Mouse (Mus musculus) megakaryocyte, embryonic 14.5 days (primary cell): ENCODE results near the gene Ifna13. TPM values are rescaled to one million over a fixed set of nuclear protein-coding genes. Genes with fewer than 3 reads are reported as not detected.

ENCODE experiments used
- H3K27me3 ChIP-seq: replicated peaks from 2 replicates; pipeline ENCODE3; 2012; ENCODE audit warnings: inconsistent platforms
- H3K36me3 ChIP-seq: replicated peaks from 2 replicates; pipeline ENCODE3; 2012; ENCODE audit warnings: low read length, inconsistent platforms, mixed read lengths
- H3K4me1 ChIP-seq: 2 replicates; pipeline ENCODE4 v1.6.1; 2012; ENCODE audit warnings: inconsistent platforms
- H3K4me3 ChIP-seq: replicated peaks from 2 replicates; pipeline ENCODE3; 2012; ENCODE audit warnings: moderate library complexity, mild to moderate bottlenecking, inconsistent platforms
- H3K9me3 ChIP-seq: 2 replicates; pipeline ENCODE4 v1.6.1; 2012; ENCODE audit warnings: inconsistent platforms
- FLI1 ChIP-seq: IDR thresholded peaks from 2 replicates; pipeline ENCODE4 v1.6.1; 2012; ENCODE audit warnings: low read length, inconsistent platforms, mixed read lengths
- GATA1 ChIP-seq: IDR thresholded peaks from 3 replicates; pipeline ENCODE4 v1.6.1; 2012; ENCODE audit warnings: mixed read lengths, low read length, inconsistent platforms, borderline replicate concordance
- polyA plus RNA-seq: library from polyadenylated mRNA; stranded (reverse); fragments of >175 nt; gene quantifications from 2 replicates; pipeline ENCODE4 v1.2.3, GENCODE M21; 2012; ENCODE audit warnings: low replicate concordance; ENCODE audit not compliant: insufficient read depth

Gene Ifna13
- not detected in 2 replicates for polyA plus RNA-seq

DNA sequence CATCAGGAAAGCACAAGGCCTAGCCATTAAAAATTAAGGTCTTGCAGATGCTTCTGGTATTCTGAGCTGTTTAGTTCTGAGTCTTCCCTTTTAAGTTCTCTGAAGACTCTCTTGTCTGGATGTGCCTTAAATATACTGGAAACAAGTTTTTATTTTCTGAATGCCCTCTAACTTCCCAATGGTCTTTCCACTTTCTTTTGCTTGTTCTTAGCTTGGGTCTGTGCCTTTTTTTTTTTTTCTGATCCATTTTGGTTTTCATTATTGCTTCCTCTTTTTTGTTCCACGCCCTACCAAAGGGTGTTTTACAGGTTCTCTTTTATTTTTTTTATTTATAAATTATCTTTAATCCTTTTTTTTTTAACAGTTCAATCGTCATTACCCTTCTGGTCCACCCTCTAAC lies at the start of gene Ifna13:
Gene Ifna13, minus strand, starts transcription at position 101 of the 400 bp plus-strand sequence.
- TF ChIP-seq GATA1 (no peak), FLI1 (no peak)
- Histone ChIP-seq H3K27me3 (peaks cover 8% of the 10 kb centered on the region), H3K4me1 (peaks cover 12% of the 10 kb centered on the region), H3K4me3 (no peak within 1 kb of the TSS), H3K9me3 (no peaks in the 10 kb centered on the region), H3K36me3 (no peaks in the 10 kb centered on the region)

DNA sequence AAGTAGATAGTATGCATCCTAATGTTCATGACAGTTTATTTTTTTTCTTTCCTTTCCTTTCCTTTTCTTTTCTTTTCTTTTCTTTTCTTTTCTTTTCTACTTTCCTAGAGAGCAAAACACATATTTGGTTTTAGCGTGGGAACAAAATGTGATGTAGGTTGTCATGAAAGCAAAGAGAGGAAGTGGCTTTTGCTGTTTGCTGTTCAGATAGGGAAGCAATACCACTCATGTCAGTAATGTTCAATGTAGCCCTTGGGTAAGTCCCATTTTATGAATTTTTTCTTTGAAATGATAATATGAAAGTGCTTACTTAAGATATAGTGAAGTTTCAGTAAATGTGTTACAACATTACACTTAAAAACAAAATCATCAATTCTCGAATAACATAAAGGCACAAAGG lies 49.1 kb upstream of the Ifna13 start:
- Histone ChIP-seq H3K4me3 (peak overlapping the region; percentile 23), H3K4me1 (peaks cover 64% of the 10 kb centered on the region), H3K36me3 (no peaks in the 10 kb centered on the region), H3K9me3 (no peaks in the 10 kb centered on the region), H3K27me3 (no peaks in the 10 kb centered on the region)
- TF ChIP-seq FLI1 (no peak), GATA1 (no peak; the same call in 2 of the 3 replicates)

DNA sequence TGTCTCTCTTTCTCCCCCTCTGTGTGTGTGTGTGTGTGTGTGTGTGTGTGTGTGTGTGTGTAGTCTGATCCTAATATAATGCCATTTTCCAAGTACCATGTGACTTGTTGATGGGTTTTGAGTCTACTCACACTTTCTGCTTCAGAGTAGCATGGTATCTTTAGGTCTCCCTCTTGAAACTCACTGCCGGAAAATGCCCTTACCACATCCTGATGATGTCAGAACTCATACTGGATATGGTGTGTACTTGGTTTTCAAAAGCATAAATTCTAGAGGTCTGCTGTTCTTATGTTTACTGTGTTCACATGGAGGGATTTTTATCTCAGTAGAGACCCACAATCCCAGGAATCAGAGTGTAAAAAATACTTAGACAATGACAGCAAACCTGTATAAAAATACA lies 48.3 kb upstream of the Ifna13 start:
- TF ChIP-seq FLI1 (no peak), GATA1 (no peak)
- Histone ChIP-seq H3K4me3 (no peak overlapping the region), H3K9me3 (no peaks in the 10 kb centered on the region)

DNA sequence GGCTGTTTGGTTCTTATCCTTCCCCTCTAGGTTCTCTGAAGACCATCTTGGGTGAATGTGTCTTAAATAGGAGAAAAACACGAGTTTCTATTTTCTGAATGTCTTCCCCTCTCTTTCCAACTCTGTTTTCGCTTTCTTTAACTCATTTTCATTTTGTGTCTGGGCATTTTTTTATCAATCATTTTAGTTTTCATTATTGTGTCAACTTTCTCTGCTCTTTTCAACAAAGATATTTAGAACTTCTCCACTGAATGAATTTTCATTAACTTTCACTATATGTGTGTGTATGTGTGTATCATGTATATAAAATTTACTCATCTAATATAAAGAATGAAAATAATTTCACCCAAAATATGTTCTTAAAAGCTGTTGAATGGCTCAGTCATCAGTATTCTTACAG lies 47.0 kb upstream of the Ifna13 start, which contains the start of gene Ifnab:
Gene Ifnab, minus strand, starts transcription at position 101 of the 400 bp plus-strand sequence.
- Histone ChIP-seq H3K36me3 (no peaks in the 10 kb centered on the region), H3K4me3 (no peak within 1 kb of the TSS), H3K9me3 (no peaks in the 10 kb centered on the region), H3K27me3 (no peaks in the 10 kb centered on the region), H3K4me1 (peaks cover 44% of the 10 kb centered on the region)
- TF ChIP-seq GATA1 (no peak), FLI1 (no peak)

More for the DNA sequence above, 48.3 kb upstream of the Ifna13 start:
- Histone ChIP-seq H3K4me1 (peaks cover 57% of the 10 kb centered on the region), H3K27me3 (no peaks in the 10 kb centered on the region), H3K36me3 (no peaks in the 10 kb centered on the region)

DNA sequence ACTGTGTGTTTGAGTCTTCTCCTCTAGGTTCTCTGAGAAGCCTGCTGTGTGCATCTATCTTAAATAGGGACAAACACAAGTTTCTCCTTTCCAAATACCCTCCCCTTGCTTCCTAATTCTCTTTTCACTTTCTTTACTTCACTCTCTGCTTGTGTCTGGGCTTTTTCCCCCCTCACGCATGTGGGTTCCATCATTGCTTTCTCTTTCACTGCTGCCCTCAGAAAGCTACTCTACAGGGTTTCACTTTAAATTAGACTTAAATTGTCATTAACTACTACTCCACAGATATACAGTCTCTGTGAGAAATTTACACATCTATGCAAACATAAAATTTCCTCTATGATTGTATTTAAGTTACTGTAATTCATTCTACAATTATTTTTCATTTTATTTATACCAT lies 39.6 kb upstream of the Ifna13 start, which contains the start of gene Ifna2:
Gene Ifna2, minus strand, starts transcription at position 101 of the 400 bp plus-strand sequence.
- H3K36me3 ChIP-seq, result no peaks in the 10 kb centered on the region
- H3K27me3 ChIP-seq, result no peaks in the 10 kb centered on the region
- peaks cover 21% of the 10 kb centered on the region for H3K4me1 ChIP-seq
- TF ChIP-seq GATA1 (no peak), FLI1 (no peak)
- H3K9me3 ChIP-seq, result no peaks in the 10 kb centered on the region
- no peak within 1 kb of the TSS for H3K4me3 ChIP-seq

DNA sequence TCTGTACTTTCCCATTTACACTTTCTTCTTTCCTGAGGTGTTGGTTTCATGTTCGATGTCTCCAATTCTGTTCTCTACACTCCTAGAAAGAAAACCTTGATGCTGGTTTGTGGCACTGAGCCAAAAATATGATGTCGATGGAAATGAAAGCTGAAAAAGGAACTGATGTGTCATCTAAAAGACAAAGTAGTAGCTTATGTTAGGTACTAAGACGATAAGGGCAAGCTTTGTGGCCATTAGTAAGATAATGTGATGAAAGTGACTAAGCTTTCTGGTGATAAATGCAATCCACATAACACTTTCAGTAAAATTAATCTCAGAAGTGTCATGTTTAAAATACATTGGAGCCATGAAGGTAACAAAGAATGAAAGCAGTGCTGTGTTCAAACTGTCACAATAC lies 37.1 kb upstream of the Ifna13 start:
- Histone ChIP-seq H3K36me3 (no peaks in the 10 kb centered on the region), H3K4me1 (peaks cover 21% of the 10 kb centered on the region), H3K9me3 (no peaks in the 10 kb centered on the region), H3K4me3 (no peak overlapping the region), H3K27me3 (peaks cover 1% of the 10 kb centered on the region)
- TF ChIP-seq GATA1 (no peak), FLI1 (no peak)

DNA sequence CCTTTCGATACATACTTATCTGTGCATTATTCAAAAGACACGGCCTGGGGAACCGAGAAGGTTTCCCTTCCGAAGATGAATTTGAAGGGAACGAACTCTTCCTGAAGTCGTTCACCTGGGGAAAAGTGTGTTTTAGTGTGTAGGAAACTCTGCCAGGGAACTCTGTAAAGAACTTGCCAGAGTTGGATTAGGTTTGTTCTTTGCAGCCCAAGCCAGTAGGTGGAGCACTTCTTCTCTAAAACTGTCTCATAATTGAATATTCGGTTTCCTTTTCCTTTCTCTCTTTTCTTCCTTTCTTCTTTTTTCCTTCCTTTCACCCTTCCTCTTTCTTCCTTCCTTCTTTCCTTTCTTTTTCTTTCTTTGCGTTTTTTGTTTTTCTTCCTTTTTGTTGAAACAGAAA lies 36.1 kb upstream of the Ifna13 start:
- peak overlapping the region; percentile 74 for H3K4me3 ChIP-seq
- TF ChIP-seq GATA1, result no peak
- TF ChIP-seq FLI1, result no peak

DNA sequence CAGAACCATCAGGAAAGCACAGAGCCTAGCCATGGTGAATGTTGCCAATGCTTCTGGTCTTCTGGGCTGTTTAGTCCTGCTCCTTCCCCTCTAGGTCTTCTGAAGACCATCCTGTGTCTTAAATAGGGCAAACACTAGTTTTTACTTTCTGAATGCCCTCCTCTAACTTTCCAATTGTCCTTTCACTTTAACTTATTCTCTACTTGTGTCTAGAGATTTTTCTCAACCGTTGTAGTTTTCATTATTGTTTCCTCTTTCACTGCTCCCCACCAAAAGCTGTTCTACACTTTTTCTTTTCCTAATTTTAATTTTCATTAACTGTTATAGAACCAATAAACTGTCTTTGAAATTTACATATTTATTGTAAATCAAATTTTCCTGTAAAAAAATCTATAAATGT lies 32.6 kb upstream of the Ifna13 start, which contains the start of gene Ifna16:
Gene Ifna16, minus strand, starts transcription at position 101 of the 400 bp plus-strand sequence.
- Histone ChIP-seq H3K36me3 (no peaks in the 10 kb centered on the region), H3K9me3 (no peaks in the 10 kb centered on the region), H3K4me3 (no peak within 1 kb of the TSS), H3K27me3 (peaks cover 2% of the 10 kb centered on the region), H3K4me1 (peaks cover 14% of the 10 kb centered on the region)
- no peak for TF ChIP-seq GATA1
- TF ChIP-seq FLI1, result no peak

More for the DNA sequence above, 36.1 kb upstream of the Ifna13 start:
- Histone ChIP-seq H3K27me3 (peaks cover 2% of the 10 kb centered on the region), H3K4me1 (peaks cover 21% of the 10 kb centered on the region), H3K9me3 (no peaks in the 10 kb centered on the region), H3K36me3 (no peaks in the 10 kb centered on the region)

DNA sequence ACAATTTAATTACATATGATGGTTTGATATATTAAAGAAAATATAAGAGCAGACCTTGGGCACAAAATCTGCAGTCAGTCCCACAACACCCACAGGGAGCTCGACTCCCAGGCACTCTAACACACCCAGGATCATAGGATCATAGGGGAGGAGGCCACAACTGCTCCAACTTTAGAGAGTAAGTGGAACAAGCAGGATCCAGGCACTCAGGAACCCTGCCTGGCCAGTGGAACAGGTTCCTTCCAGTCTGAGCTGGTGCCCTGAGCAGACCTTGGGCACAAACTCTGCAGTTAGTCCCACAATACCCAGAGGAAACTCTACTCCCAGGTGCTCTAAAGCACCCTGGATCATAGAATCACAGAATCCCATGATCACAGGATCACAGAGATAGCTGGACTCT lies 11.2 kb upstream of the Ifna13 start:
- Histone ChIP-seq H3K27me3 (peaks cover 12% of the 10 kb centered on the region), H3K4me3 (no peak overlapping the region), H3K9me3 (0 out of 2 replicates have a peak, but pooled peaks cover 3% of the 10 kb centered on the region), H3K4me1 (peaks cover 4% of the 10 kb centered on the region; the same call in 1 of the 2 replicates), H3K36me3 (no peaks in the 10 kb centered on the region)
- TF ChIP-seq FLI1, result no peak
- no peak for TF ChIP-seq GATA1

DNA sequence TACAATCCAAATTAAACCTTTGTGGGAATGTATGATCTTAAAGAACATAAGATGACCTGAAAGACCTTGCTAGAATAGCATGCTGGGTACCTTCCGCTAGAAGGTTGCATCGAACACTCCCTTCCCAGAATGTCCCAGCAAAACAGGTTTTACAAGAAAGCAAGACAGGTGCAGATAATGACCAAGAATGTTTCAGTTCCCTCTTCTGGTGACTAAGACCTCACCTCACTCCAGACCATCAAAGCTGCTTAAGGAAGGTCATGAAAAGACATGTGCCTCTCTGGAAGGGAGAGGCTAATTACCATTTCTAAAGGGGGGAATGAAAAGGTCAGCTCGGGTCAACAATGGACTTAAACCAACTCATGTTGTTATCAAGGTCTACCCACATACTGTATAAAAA lies 9.4 kb upstream of the Ifna13 start:
- TF ChIP-seq GATA1 (no peak), FLI1 (no peak)
- Histone ChIP-seq H3K9me3 (0 out of 2 replicates have a peak, but pooled peaks cover 3% of the 10 kb centered on the region), H3K27me3 (peaks cover 16% of the 10 kb centered on the region), H3K4me3 (no peak overlapping the region), H3K4me1 (peaks cover 4% of the 10 kb centered on the region; the same call in 1 of the 2 replicates), H3K36me3 (no peaks in the 10 kb centered on the region)

DNA sequence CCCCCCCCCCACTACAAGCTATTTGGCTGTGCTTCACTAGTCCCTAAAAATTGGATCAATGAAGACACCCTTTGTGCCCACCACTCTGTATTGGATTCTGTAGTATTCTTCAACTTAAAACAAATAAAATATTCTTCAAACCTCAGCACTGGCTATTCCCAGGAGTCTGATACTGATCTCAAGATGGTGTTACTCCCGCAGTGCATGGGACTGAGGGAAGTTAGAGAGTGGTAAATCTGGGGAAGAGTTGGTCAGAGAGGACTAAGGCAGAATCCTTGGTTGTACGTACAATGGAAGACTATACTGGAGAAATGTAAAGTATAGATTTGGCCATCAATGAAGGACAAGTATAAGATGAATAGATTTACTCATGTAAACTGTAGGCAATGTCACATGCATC lies 1.7 kb downstream of the Ifna13 start:
- Histone ChIP-seq H3K36me3 (no peaks in the 10 kb centered on the region), H3K27me3 (peaks cover 4% of the 10 kb centered on the region), H3K4me1 (peaks cover 12% of the 10 kb centered on the region), H3K9me3 (no peaks in the 10 kb centered on the region), H3K4me3 (no peak overlapping the region)
- no peak for TF ChIP-seq GATA1
- no peak for TF ChIP-seq FLI1
